Mouse (Mus musculus): ENCODE data around the gene Gabarap. TPM values are rescaled to one million over a fixed set of nuclear protein-coding genes. Genes with fewer than 3 reads are reported as not detected.
A peak's percentile ranks its signal among the peaks of the same experiment; 100 is the strongest.

Gabarap gene
- total and polyA plus RNA-seq, 2 experiments = 175 to 430 TPM

GRCm38 (mm10) chr11:70020731-70021263 lies 29.9 kb downstream of the Gabarap start:
- peak; percentile 87 for DNase-seq (ENCODE audit: extremely low read depth, low read depth, low spot score)

GRCm38 (mm10) chr11:70021264-70022132 lies 30.6 kb downstream of the Gabarap start:
- H3K4me3 ChIP-seq (ENCODE audit: insufficient read depth, low read depth, low read length) = peak overlapping the region; percentile 87
- no peaks in the 10 kb centered on the region for H3K27me3 ChIP-seq (ENCODE audit: control insufficient read depth, insufficient read depth, low read length)
- peak; percentile 90 for DNase-seq (ENCODE audit: extremely low read depth, low read depth, low spot score)
- H3K9ac ChIP-seq (ENCODE audit: low read depth, low read length) = peak overlapping the region; percentile 49
- TF ChIP-seq POLR2A (IDR thresholded peaks at IDR 0.05; ENCODE audit: extremely low read depth, insufficient read depth, low read length) = no peak
- TF ChIP-seq CTCF (IDR thresholded peaks at IDR 0.05; ENCODE audit: low read depth, low read length) = no peak
- peak overlapping the region; percentile 33; the same call in 1 of the 2 replicates for H3K27ac ChIP-seq (replicated peaks; ENCODE audit: insufficient read depth, low read depth, low read length)
- H3K36me3 ChIP-seq (ENCODE audit: control insufficient read depth, insufficient read depth, low read length) = no peaks in the 10 kb centered on the region
- H3K4me1 ChIP-seq (ENCODE audit: control insufficient read depth, insufficient read depth, low read length) = no peaks in the 10 kb centered on the region
- WGBS = 3% methylated on average over 39 of the region's 40 CpGs
- H3K79me2 ChIP-seq (ENCODE audit: control insufficient read depth, insufficient read depth, low read length) = no peaks in the 10 kb centered on the region

More at GRCm38 (mm10) chr11:70020731-70021263, 29.9 kb downstream of the Gabarap start:
- H3K4me1 ChIP-seq (ENCODE audit: control insufficient read depth, insufficient read depth, low read length) = no peaks in the 10 kb centered on the region
- peak overlapping the region; percentile 33; the same call in 1 of the 2 replicates for H3K27ac ChIP-seq (replicated peaks; ENCODE audit: insufficient read depth, low read depth, low read length)
- no peaks in the 10 kb centered on the region for H3K79me2 ChIP-seq (ENCODE audit: control insufficient read depth, insufficient read depth, low read length)
- peak overlapping the region; percentile 87 for H3K4me3 ChIP-seq (ENCODE audit: insufficient read depth, low read depth, low read length)
- under 1% methylated on average over 8 of the region's 8 CpGs for WGBS
- H3K36me3 ChIP-seq (ENCODE audit: control insufficient read depth, insufficient read depth, low read length) = no peaks in the 10 kb centered on the region
- H3K27me3 ChIP-seq (ENCODE audit: control insufficient read depth, insufficient read depth, low read length) = no peaks in the 10 kb centered on the region
- TF ChIP-seq POLR2A (IDR thresholded peaks at IDR 0.05; ENCODE audit: extremely low read depth, insufficient read depth, low read length) = no peak
- peak; percentile 76 for TF ChIP-seq CTCF (IDR thresholded peaks at IDR 0.05; ENCODE audit: low read depth, low read length)
- peak overlapping the region; percentile 49 for H3K9ac ChIP-seq (ENCODE audit: low read depth, low read length)

DNA sequence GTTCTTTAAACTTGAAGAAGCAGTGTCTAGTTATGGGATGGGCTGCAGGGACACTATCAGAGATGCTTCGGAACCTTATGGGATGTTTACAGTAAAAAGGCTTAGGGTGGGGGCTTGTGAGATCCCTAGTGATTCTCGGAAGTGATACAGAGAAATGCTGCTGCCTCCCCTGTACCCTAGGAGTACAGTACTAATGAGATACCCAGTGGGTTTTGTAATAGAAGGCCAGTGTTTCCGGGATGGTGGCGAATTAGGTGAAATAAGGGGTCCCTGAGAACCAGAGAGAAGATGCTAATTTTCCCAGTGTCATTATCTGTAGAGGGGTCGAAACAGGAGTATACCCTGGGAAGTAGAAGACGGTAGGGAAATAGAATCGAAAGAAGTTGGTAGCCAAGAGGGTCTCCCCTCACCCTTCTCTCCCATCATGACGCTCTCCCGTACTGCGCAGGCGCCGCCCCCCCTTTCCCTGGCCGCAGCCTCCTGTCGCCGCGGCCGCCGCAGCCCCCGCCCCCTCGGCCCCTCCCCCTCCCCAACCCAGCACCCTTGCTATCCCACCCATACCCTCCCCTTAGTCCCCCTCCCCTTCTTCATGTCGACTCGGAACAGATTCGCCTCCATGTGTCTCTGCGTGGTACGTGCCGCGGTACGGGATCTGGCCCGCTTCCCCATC lies 32.7 kb downstream of the Gabarap start:
- peaks cover 3% of the 10 kb centered on the region; the same call in 1 of the 2 replicates for H3K27me3 ChIP-seq (ENCODE audit: control insufficient read depth, insufficient read depth, low read length)
- H3K79me2 ChIP-seq (ENCODE audit: control insufficient read depth, insufficient read depth, low read length) = no peaks in the 10 kb centered on the region
- no peaks in the 10 kb centered on the region for H3K4me1 ChIP-seq (ENCODE audit: control insufficient read depth, insufficient read depth, low read length)
- no peak overlapping the region for H3K27ac ChIP-seq (replicated peaks; ENCODE audit: insufficient read depth, low read depth, low read length)
- no peaks in the 10 kb centered on the region for H3K36me3 ChIP-seq (ENCODE audit: control insufficient read depth, insufficient read depth, low read length)
- WGBS = 27% methylated on average over 22 of the region's 29 CpGs
- TF ChIP-seq CTCF (IDR thresholded peaks at IDR 0.05; ENCODE audit: low read depth, low read length) = no peak
- no peak for TF ChIP-seq POLR2A (IDR thresholded peaks at IDR 0.05; ENCODE audit: extremely low read depth, insufficient read depth, low read length)
- no peak overlapping the region for H3K9ac ChIP-seq (ENCODE audit: low read depth, low read length)
- no peak for DNase-seq (ENCODE audit: extremely low read depth, low read depth, low spot score)
- no peak overlapping the region; the same call in 1 of the 2 replicates for H3K4me3 ChIP-seq (ENCODE audit: insufficient read depth, low read depth, low read length)

DNA sequence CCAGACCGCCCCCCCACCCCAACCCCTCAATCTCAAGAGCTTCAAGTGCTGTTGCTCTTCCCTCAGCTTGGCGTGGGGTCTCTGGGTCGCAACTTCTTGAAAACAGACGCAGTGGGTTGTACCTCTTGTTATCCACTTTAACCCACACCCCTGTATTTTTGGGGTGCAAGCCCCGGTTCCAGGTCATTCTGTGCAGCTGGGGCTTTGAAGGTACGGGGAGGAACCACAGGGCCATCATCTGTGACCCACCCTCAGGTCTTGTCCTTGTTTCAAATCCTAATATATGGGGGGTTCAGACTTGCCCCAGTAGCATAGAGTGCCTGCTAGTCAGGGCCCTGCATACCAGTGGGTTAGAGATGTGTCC lies 33.2 kb downstream of the Gabarap start:
- Histone ChIP-seq H3K79me2 (ENCODE audit: control insufficient read depth, insufficient read depth, low read length) (no peaks in the 10 kb centered on the region), H3K36me3 (ENCODE audit: control insufficient read depth, insufficient read depth, low read length) (no peaks in the 10 kb centered on the region), H3K4me1 (ENCODE audit: control insufficient read depth, insufficient read depth, low read length) (0 out of 2 replicates have a peak, but pooled peaks cover under 1% of the 10 kb centered on the region), H3K27ac (replicated peaks; ENCODE audit: insufficient read depth, low read depth, low read length) (no peak overlapping the region), H3K27me3 (ENCODE audit: control insufficient read depth, insufficient read depth, low read length) (peaks cover 3% of the 10 kb centered on the region; the same call in 1 of the 2 replicates), H3K4me3 (ENCODE audit: insufficient read depth, low read depth, low read length) (no peak overlapping the region; the same call in 1 of the 2 replicates), H3K9ac (ENCODE audit: low read depth, low read length) (no peak overlapping the region)
- DNase-seq (ENCODE audit: extremely low read depth, low read depth, low spot score) = no peak
- no peak for TF ChIP-seq CTCF (IDR thresholded peaks at IDR 0.05; ENCODE audit: low read depth, low read length)
- TF ChIP-seq POLR2A (IDR thresholded peaks at IDR 0.05; ENCODE audit: extremely low read depth, insufficient read depth, low read length) = no peak
- WGBS = 44% methylated on average over 6 of the region's 6 CpGs

DNA sequence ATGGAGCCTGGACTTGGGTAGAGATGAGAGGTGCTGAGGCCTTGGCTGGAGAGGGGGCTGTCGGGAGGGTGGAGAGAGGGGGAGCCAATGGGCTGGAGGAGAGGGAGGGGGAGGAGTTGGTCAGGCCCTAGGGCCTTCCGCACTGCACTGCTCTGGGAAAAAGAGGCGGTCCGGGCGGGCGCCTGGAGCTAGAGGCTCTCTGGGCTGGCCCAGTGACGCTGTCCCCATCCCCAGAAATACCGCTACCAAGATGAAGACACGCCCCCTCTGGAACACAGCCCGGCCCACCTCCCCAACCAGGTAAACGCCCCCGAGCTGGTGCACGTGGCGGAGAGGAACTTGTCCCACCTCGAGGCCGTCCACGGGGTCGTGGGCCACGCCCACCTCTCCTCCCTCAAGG lies 35.7 kb downstream of the Gabarap start:
- 17% methylated on average over 19 of the region's 19 CpGs for WGBS
- no peak for DNase-seq (ENCODE audit: extremely low read depth, low read depth, low spot score)
- Histone ChIP-seq H3K9ac (ENCODE audit: low read depth, low read length) (no peak overlapping the region), H3K79me2 (ENCODE audit: control insufficient read depth, insufficient read depth, low read length) (no peaks in the 10 kb centered on the region), H3K36me3 (ENCODE audit: control insufficient read depth, insufficient read depth, low read length) (no peaks in the 10 kb centered on the region), H3K27me3 (ENCODE audit: control insufficient read depth, insufficient read depth, low read length) (peaks cover 3% of the 10 kb centered on the region; the same call in 1 of the 2 replicates), H3K4me3 (ENCODE audit: insufficient read depth, low read depth, low read length) (peak overlapping the region; percentile 22; the same call in 1 of the 2 replicates), H3K4me1 (ENCODE audit: control insufficient read depth, insufficient read depth, low read length) (0 out of 2 replicates have a peak, but pooled peaks cover 2% of the 10 kb centered on the region), H3K27ac (replicated peaks; ENCODE audit: insufficient read depth, low read depth, low read length) (no peak overlapping the region)
- TF ChIP-seq CTCF (IDR thresholded peaks at IDR 0.05; ENCODE audit: low read depth, low read length) (no peak), POLR2A (IDR thresholded peaks at IDR 0.05; ENCODE audit: extremely low read depth, insufficient read depth, low read length) (no peak)

Measured in liver, adult 2 months (tissue).